Mouse (Mus musculus) layer of hippocampus, adult 9-11 months (tissue): ENCODE results near the gene Ptch2.

Experiments used
- DNase-seq: peaks from one replicate; pipeline ENCODE4 v3.0.0; 2022

The Ptch2 gene

DNA sequence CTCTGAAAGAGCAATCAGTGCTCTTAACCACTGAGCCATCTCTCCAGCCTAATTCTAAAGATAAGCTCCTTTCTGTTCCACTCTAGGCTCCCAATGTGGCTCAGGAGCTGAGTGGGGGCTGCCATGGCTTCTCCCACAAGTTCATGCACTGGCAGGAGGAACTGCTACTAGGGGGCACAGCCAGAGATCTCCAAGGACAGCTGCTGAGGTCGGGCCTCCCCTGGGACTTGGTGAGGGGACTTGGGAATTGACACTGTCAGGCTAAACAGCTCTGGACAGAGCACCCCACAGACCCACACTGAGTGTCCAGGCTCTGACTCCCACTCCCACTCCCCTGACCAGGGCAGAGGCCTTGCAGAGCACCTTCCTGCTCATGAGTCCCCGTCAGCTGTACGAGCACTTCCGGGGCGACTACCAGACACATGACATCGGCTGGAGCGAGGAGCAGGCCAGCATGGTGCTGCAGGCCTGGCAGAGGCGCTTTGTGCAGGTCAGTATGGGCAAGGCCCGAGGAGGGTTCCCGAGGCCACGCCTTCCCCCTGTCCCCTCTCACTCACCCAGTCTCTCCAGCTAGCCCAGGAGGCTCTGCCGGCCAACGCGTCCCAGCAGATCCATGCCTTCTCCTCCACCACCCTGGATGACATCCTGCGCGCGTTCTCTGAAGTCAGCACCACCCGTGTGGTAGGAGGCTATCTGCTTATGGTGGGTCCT, 12.1 kb downstream of the Ptch2 start:
- DNase-seq: no peak

DNA sequence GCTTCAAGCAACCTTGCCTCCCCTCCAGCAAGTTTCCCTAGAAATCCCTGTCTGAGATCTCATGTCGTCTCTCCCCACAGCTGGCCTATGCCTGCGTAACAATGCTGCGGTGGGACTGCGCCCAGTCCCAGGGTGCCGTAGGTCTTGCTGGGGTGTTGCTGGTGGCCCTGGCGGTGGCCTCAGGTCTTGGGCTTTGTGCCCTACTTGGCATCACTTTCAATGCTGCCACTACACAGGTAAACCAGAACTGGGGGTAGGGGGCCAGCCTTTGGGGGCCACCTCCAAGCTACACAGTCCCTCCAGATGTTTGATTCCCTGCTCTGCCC, 12.6 kb downstream of the Ptch2 start:
- no peak for DNase-seq

DNA sequence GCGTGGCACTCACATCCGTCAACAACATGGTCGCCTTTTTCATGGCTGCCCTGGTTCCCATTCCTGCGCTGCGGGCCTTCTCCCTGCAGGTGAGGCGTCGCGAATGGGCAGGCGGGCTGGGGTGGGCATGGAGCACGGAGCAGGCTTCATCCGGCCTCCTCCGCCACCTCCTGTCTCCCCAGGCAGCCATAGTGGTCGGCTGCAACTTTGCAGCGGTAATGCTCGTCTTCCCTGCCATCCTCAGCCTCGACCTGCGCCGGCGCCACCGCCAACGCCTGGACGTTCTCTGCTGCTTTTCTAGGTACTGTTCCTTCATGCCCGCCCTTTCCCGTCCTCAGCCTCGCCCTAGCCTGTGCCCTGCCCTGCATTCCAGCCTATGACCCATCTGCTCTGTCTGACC, 13.5 kb downstream of the Ptch2 start:
- no peak for DNase-seq

DNA sequence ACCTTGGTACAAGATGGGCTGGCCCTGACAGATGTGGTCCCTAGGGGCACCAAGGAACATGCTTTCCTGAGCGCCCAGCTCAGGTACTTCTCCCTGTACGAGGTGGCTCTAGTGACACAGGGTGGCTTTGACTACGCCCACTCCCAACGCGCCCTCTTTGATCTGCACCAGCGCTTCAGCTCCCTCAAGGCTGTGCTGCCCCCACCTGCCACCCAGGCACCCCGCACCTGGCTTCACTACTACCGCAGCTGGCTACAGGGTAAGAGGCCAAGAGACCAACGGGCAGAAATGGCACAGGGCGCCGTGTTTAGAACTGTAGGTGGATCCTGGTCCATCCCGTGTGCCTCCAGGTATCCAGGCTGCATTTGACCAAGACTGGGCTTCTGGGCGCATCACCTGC, 14.4 kb downstream of the Ptch2 start:
- DNase-seq: no peak

DNA sequence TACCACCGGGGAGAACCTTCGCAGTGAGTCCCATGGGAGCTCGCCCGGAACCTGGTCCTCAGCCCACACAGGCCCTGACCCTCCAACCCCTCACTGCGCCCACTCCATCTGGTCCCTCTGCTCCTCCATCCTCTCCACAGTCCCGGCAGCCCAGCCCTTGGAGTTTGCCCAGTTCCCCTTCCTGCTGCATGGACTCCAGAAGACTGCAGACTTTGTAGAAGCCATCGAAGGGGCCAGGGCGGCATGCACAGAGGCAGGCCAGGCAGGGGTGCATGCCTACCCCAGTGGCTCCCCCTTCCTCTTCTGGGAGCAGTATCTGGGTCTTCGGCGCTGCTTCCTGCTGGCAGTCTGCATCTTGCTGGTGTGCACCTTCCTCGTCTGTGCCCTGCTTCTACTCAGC, 15.1 kb downstream of the Ptch2 start:
- no peak for DNase-seq

DNA sequence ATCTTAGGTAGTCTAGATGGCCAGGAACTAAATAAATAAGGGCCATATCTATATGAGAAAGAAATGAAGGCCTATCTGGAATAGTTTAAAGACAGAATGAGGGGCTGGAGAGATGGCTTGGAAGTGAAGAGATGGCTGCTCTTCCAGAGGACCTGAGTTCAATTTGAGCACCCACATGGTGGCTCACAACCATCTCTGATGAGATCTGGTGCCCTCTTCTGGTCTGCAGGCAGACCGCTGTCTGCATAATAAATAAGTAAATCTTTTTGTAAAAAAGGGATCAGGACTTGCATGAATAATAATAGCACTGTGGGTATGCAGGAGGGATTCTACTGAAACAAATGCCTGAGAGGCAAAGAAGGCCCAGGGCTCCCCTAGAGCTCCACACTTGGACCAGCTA, 17.4 kb downstream of the Ptch2 start:
- no peak for DNase-seq

DNA sequence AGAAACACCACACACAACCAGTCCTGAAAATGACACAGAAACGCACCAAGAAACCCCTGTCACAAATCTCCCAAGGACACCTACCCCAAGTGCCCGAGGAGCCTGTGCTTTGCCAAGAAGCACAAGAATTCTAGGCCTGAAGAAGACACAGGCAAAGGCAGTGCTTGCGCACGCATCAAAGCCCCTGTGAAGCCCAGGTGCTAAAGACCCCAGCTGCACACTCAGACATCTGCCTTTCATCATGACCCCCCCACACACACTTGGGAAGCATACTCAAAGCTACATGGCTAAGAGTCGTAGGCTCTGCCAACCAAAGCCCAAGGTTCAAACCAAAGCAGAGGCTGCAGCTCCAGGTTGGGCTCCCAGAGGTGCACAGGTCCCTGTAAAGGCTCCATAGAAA, 19.7 kb downstream of the Ptch2 start:
- DNase-seq: no peak

DNA sequence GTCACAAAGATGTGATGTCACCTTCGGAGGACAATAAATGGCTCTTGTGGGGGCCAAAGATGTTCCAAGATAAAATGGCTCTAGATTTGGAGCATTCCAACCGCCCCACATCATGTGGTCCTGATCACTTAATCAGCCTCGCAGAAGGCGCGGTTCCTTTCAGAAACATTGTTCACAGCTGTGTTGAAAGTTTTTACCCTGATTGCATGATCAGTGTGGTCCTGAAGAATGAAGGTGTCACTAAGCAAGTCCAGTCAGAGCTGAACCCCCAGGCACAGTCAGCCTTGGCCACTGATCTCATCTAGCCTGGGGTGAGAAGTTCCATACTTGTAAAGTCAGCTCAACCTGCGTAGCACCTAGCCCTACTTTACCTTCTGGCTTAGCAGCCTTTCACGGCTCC, 22.1 kb downstream of the Ptch2 start:
- DNase-seq: no peak

DNA sequence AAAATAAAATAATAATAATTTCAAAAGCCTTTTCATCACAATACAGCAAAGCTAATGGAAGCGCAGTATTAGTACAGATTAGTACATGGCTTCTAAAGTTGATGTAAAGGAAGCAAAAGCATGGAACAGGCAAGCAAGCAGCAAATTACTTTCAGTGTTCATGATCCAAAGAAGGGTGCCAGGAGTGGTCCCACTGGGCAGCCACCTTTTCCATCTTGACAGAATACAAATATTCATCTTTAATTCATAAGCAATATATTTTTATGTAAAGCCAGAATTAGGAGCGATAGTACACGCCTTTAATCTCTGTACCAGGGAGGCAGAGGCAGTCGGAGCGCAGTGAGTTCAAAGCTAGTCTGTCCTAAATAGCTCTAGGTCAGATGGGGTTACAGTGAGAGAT, 23.8 kb downstream of the Ptch2 start:
- no peak for DNase-seq

DNA sequence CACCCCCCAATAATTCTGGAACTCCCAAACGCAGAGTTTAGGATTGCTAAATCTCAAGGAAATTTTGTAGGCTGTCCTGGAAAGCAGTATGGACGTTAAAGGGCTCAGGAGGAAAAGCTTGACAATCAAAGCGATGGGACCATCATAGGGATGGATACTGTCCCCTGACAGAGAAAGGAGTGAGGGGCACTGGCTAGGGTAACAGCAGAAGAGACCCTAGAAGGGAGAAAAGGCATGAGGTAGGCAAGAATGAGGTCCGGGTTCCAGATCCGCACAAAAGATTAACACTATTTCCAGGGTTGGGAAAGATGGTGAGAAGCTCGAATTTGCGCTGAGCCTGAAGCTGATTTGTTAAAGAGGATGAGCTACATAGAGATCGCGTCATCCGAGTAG, 24.2 kb downstream of the Ptch2 start:
- no peak for DNase-seq

DNA sequence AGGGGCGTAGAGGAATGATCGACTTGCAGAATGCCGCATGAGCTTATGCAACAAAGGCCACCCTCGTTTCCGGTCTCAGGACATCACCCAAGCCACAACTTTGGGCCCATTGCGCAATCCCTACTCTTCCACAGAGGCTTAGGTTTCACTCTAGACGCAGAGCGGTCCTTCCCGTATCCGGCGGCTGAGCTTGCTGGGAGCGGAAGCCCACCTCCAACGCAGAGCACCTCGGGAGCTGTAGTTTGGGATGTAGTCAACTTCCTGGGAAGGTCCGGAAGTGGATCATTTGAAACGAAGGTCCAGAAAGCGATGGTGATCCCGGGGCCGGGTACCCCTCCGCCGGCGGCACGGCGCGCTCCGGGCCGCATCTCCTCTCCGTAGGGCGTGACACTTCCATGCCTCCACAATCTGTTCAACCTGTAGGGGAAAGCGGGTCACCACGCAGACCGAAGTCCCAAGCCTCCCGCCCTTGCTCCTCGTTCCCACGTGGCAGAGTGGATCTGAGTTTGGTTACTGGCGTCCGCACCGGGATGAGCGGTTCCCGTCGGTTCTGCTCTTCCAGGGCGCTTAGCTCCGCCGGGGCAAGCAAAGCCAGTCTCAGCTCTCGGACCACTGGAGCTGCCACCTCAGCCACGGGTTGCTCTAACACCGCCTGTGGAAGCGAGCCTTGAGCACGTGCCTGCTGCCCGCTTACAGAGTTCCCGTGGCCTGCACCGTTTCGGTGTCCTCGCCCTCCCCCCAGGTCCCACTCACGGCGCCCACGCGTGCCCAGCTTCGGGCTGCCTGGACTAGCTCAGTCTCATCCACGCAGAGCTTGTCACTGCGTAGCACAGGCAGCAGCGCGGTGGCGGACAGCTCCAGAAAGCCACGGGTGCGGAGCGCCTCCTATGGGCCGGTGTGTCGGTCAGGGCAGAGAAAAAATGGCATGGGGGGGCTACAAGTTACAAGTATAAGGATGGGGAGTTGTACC, 24.9 kb downstream of the Ptch2 start:
- peak; percentile 98 for DNase-seq

DNA sequence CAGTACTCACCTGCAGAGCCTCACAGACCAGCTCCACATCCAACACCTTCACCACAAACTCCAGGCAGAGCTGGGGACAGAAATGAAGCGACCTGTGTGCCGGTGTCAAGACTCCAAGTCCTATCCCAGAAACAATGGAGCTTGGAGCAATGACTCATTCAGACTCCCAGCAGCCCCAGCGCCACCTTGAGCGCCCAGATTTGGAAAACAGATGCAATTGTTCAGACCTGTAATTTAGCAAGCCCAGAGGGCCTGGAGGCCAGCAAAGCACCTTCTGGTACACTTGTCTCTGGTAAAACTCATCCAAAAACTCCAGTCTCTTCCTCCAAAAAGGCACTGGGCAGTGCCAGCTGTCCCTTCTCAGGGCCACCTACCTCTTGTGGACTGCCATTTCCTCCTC, 26.3 kb downstream of the Ptch2 start:
- no peak for DNase-seq

DNA sequence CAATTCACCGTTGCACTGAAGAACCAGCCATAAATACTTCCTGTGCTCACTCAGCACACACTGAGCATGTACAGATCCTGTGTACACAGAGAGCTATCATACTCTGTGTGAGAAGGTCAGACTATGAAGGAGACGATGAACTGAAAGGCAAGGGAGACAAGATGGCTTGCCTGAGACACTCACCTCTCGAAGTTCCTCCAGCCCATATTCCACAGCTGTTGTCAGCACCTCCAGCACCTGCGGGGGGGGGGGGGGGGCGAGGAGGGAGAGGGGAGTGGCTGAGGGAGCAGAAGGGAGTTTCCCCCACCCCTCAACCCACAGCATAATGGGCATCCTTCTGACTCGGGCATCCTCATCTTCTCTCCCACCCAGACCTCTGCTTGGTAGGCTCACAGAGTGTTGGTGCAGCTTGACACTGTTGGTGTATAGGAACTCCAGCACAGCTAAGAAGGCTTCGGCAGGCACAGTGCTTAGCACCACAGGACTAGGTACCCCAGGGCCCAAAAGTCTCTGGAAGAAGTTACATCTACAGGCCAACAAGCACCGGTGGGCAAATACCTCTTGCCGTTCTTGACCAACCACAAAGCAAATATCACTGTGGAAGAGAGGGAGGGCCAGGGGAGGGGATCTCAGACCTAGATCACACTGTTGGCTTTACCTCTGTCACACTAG, 27.8 kb downstream of the Ptch2 start:
- DNase-seq: no peak

DNA sequence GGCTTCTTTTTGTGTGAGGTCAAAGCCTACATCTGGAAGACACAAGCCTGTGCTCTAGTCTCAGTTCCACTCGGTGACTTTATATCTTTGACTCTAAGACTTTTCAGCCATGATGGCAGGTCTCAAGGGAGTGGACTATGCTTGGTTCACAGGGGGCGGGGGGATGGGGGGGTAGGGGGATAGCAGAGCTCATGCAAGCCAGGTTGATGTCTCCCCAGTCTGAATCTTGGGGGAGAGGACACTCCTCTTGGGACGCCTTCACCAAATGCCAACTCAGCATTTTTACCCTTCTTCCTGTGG, 28.3 kb downstream of the Ptch2 start:
- DNase-seq: no peak

DNA sequence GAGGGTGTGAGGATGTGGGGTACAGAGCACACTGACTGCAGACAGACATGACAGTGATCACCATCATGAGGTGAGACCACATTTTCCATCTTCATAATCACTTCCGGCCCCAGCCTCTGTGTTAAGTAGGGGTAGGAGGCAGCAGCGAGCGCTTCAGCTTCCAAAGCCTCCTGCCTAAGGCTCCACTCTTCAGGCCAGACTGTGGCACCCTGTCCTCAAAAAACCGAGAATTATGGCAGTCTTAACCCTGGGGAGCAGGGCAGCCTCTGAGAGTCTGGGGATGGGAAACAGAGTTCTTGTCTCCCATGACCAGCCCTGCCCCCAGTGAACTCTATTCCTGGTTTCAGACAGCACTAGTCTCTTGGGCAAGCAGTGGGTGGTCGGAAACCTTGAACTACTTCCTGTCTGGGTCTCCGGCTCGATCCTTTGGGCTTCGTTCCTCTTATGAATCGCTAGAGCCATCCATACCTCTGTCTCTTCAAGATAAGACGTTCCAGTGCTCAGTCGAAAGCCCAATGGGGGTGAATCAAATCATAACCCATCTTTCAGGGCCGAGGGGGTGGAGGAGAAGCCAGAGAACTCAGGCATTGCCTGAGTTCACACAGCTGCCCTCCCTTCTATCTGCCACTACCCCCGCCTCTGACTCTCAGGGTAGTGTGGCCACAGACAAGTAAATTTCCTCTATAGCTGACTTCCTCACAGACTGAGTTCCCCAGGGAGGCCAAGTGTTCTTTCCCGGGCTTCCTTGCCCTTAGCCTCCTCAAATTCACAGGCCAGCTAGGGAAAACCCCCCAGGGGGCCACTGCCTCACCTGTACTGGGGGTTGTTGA, 28.9 kb downstream of the Ptch2 start:
- peak; percentile 85 for DNase-seq

DNA sequence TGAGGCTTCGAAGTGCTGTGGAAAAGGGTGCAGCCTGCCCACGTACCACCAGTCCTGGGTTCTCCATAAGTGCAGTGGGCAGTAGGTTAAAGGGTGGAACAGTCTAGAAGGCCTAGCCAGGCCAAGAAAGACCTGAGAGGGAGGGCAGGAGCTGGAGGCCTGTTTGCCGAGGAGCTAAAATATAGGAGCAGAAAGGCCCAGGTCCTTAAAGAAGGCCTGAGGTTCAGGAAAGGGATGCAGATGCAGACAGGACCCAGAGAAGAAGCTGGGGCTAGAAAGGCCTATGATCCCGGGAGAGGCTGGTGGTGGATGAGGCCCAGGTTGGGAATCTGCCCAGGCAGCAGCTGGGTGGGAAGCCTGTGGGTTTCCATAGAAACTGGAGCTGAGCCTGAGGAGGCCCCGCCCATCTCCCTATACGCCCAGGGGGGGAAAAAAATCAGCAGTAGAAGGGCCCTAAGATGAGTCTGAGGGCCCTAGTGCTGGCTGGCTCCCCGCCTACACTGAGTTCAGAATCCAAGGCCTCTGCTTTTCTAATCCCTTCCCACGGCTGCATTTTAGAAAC, 29.6 kb downstream of the Ptch2 start, which contains the start of gene Btbd19:
TSS of gene Btbd19 (minus strand) at position 378 of the 562 bp plus-strand sequence.
- peak; percentile 86 for DNase-seq

DNA sequence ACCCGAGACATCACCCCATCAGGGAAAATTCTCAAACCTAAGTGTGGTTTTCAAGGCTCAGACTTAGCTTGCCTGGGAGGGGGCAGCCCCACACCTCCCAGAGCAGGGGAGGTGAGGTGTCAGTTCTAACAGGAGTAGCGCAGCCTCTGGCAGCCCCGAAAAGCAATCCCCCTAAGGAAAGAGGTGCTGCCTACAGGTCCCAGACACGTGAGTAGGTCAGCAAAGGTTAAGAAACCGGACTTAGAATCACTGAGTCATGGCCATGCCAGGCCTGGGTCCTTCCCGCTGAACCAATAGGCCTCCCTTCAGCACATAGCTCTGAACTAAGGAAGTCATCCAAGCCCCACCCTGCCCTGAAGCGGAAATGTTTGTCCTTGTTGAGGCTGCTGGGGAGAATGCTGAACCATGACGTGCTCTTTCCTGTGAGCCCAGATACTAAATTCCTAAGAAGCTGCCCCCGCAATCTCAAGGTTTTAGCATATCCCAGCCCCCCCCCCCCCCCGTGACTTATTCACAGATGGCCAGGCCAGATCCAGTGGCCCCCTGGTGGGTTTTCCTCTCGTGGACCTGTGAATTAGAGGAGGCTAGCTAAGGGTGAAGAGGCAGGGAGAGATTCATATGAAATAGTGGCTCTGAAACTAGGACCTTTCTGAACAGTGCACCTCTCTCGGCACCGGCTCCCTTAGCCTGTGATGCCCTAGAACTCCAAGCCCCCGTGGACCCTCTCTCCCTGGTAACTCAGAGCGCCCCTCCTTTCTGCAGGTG, 30.2 kb downstream of the Ptch2 start:
- DNase-seq: peak; percentile 80

DNA sequence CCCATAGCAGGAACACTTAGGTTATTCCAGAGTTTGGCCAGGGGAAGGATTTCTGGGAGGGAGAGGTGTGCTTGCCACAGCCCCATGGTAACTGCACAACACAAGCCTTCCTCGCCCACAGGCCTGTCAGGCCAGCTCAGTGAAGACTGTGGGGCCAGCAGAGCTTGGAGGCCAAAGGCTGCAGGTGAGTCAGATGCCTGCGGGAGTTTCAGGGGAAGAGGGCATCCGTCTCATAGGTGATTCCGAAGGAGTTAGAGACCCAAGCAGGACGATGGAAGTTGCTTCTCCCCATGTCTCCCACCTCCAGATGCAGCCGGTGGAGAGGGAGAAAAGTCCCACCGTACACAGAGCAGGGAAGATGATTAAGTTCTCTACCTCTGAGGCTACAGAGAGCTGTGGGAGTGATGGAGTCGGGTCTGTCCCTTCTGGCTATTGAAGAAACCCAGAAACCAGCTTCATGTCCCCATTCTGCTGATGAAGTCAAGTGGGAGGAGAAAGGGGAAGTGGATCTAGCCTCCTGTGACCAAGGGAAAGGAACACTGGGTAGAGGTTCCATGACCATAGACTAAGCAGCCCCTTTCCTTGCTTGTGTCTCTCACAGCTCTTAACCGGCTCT, 30.9 kb downstream of the Ptch2 start, which contains the start of gene Tctex1d4:
TSS of gene Tctex1d4 (plus strand) at position 120 of the 616 bp plus-strand sequence.
- no peak for DNase-seq

DNA sequence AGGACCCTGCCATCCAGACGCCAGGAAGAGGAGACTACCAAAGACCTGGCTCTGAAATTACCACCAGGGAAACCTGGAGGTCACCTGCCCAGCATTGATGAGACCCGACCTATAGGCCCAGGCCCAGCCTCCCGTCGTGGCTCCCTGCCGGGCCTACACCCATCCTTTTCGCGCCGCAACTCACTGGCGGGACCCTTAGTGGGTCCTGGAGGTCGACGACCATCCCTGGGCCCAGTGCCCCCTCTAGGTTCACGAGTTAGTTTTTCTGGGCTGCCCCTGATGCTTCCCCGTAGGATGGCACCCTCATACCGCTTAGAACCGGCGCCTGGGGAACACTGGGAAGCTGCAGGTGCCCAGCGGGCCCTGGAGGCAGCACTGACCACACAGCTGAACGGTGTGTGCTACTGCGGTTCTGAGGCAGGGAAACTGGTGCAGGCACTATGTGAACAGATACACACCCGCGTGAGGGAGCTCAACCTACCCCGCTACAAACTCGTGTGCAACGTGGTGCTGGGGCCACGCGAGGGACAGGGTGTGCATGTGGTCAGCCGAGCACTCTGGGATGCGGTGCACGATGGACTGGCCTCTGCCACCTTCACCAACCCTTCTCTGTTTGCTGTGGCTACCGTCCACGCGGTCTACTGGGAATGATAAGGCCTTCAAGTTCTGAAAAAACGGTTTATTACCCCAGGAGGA, 32.3 kb downstream of the Ptch2 start:
- no peak for DNase-seq

DNA sequence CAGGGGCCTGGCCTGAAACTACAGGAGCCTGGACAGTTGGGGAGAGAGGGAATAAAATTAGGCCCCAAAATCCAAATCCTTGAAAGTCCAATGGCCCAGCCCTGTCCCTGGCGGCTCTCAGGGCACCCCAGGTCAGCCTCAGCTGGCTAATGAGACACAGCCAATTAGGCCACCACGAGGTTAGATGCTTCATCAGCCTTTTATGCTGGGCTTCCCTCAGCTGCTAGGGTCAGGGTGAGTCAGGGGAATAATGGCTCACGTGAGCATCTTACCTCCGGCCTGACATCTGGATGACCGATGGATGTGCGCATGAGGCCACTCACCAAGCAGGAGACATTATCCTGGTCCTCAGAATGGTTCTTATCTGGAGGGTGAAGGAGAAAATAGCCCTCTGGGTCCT, 34.9 kb downstream of the Ptch2 start:
- no peak for DNase-seq

DNA sequence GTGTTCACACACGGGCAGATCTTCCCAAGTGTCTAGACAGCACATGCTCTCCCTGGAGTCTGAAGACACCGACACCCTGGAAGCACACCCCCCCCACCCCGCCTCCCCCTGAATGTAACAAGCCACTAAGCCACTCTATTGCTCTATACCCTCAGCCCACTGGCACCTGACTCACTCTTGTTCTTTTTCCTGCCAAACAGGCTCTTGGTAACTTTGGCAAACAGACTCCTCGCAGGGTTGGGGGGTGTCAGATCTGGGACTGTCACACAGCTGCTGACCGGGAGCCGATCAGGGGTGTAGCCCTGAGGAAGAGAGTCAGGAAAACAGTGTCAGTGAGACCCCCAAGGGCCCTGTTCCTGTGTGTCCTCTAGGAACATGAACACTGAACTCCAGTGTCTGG, 35.3 kb downstream of the Ptch2 start:
- DNase-seq: no peak
